Mouse (Mus musculus) midbrain, embryonic 16.5 days (tissue): ENCODE measurements around the gene Defb22. TPM values are rescaled to one million over a fixed set of nuclear protein-coding genes. Genes with fewer than 3 reads are reported as not detected.

ENCODE experiments used
- ATAC-seq: fragments of 200-750 bp; cut with Nextera tagmentation; 2 replicates; pipeline ENCODE4 v1.8.0; 2017; ENCODE audit warnings: moderate TSS enrichment
- H3K27ac ChIP-seq: fragments of 300-500 bp; sonication (generic); 2 replicates; pipeline ENCODE4 v1.5.1; 2014; ENCODE audit warnings: mild to moderate bottlenecking, low read length, mixed read lengths
- H3K27me3 ChIP-seq: fragments of 300-500 bp; sonication (generic); 2 replicates; pipeline ENCODE4 v1.6.1; 2014; ENCODE audit warnings: low read depth, low read length, mixed read lengths; ENCODE audit not compliant: control insufficient read depth, insufficient read depth
- H3K36me3 ChIP-seq: fragments of 300-500 bp; sonication (generic); 2 replicates; pipeline ENCODE4 v1.6.1; 2014; ENCODE audit warnings: mild to moderate bottlenecking, low read length, moderate library complexity, mixed read lengths; ENCODE audit not compliant: control insufficient read depth, insufficient read depth
- H3K4me1 ChIP-seq: fragments of 300-500 bp; sonication (generic); 2 replicates; pipeline ENCODE4 v1.6.1; 2014; ENCODE audit warnings: mild to moderate bottlenecking, low read length, mixed read lengths; ENCODE audit not compliant: control insufficient read depth, insufficient read depth
- H3K4me2 ChIP-seq: fragments of 300-500 bp; sonication (generic); 2 replicates; pipeline ENCODE4 v1.6.1; 2014; ENCODE audit warnings: mild to moderate bottlenecking, low read length, mixed read lengths
- H3K4me3 ChIP-seq: fragments of 300-500 bp; sonication (generic); 2 replicates; pipeline ENCODE4 v1.5.1; 2014; ENCODE audit warnings: low read depth, mild to moderate bottlenecking, low read length, moderate library complexity, mixed read lengths
- H3K9ac ChIP-seq: fragments of 300-500 bp; sonication (generic); 2 replicates; pipeline ENCODE4 v1.6.1; 2014; ENCODE audit warnings: low read depth, low read length, mixed read lengths
- H3K9me3 ChIP-seq: fragments of 300-500 bp; sonication (generic); replicated peaks from 2 replicates; pipeline ENCODE4 v1.6.1; 2014; ENCODE audit warnings: mild to moderate bottlenecking, low read length, mixed read lengths; ENCODE audit not compliant: control insufficient read depth, poor library complexity, severe bottlenecking
- WGBS: fragments of 180-500 bp; shearing (Covaris S2); extraction: QIAGEN DNeasy Blood & Tissue Kit; methylation state at CpG from one replicate; pipeline ENCODE4 v1.1.7; 2014; 5-methylcytosine and 5-hydroxymethylcytosine counted together
- polyA plus RNA-seq: library from polyadenylated mRNA; unstranded; fragments of >200 nt; fragmentation: Nextera tagmentation; extraction: Ambion mirVana; gene quantifications from 2 replicates; pipeline ENCODE4 v1.2.1, GENCODE M21; 2015

Gene Defb22
- not detected in 2 replicates for polyA plus RNA-seq

DNA sequence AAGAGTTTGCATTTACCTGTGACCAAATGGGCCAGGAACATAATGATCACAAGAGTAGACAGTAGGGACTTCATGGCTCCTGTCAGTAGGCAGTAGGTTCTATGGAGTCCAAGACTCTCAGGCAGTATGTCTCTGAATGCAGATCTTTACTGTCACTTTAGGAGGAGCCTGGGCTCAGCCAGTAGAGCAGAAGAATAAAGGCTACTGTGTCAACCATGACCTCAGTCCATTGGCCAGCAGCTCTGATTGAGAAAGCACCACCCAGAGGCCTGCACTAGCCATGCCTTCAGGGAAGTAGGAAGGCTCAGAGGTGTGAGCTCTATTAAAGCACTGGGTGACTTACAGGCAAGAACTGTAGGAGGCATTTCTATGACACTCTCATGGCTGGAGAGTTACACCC is at the start of gene Defb22:
Defb22 (minus strand) TSS at position 101 of the 400 bp plus-strand sequence.
- H3K4me3 ChIP-seq = no peak within 1 kb of the TSS
- H3K9ac ChIP-seq = no peak within 1 kb of the TSS
- no peak within 1 kb of the TSS for H3K4me2 ChIP-seq
- ATAC-seq = no peak
- H3K36me3 ChIP-seq = no peaks in the 10 kb centered on the region
- H3K27ac ChIP-seq = no peak within 1 kb of the TSS
- no peaks in the 10 kb centered on the region for H3K4me1 ChIP-seq
- no peaks in the 10 kb centered on the region for H3K9me3 ChIP-seq
- no peaks in the 10 kb centered on the region for H3K27me3 ChIP-seq

DNA sequence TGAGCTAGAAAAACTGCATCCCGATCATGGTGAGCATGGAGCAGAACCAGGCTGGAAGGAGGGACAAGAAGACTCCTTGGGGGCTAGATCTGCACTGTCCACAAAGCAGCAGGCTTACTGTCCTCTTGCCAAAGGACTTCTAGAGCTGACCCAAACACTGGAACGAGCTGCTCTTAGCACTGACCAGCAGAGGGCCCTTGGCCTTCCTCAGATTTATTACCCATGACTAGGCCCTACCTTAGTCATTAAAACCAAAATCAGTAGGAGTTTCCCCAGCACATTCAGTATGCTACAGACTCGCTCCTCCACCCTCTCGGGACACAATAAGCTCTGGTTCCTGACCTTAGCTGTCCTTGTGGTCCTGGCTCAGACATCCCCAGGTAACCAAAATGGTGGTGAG is 28.0 kb upstream of the Defb22 start, which contains the start of gene Defb28:
Defb28 (plus strand) TSS at position 275 of the 400 bp plus-strand sequence.
- H3K9me3 ChIP-seq = no peaks in the 10 kb centered on the region
- H3K36me3 ChIP-seq = no peaks in the 10 kb centered on the region
- H3K4me3 ChIP-seq = no peak within 1 kb of the TSS
- H3K4me1 ChIP-seq = no peaks in the 10 kb centered on the region
- 67% methylated on average over 4 of the region's 4 CpGs for WGBS
- ATAC-seq = no peak
- no peaks in the 10 kb centered on the region for H3K27me3 ChIP-seq
- no peak within 1 kb of the TSS for H3K9ac ChIP-seq
- no peak within 1 kb of the TSS for H3K4me2 ChIP-seq
- no peak within 1 kb of the TSS for H3K27ac ChIP-seq

DNA sequence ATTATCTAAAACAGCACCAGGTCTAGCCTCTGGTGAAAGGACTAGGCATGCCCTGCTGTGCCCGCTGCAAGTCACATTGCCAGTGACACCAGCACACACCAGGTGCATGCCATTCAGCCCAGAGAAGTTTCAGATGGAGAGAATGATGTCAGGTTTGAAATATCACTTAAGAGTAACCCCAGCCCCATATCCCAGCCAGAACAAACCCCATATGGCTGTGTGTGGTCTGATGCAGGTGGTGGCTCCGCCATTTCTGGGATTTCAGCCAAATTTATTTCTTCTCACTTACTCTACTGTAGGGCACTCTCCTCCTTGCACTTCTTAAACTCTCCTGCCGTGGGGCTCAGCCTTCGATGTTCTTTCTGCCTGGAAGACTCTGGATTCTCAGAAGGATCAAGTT is 26.1 kb upstream of the Defb22 start:
- no peaks in the 10 kb centered on the region for H3K36me3 ChIP-seq
- no peak overlapping the region for H3K4me2 ChIP-seq
- 79% methylated on average over 4 of the region's 4 CpGs for WGBS
- no peak overlapping the region for H3K4me3 ChIP-seq
- no peak overlapping the region for H3K9ac ChIP-seq
- no peaks in the 10 kb centered on the region for H3K4me1 ChIP-seq
- no peaks in the 10 kb centered on the region for H3K9me3 ChIP-seq
- no peak overlapping the region for H3K27ac ChIP-seq
- H3K27me3 ChIP-seq = no peaks in the 10 kb centered on the region
- ATAC-seq = no peak

DNA sequence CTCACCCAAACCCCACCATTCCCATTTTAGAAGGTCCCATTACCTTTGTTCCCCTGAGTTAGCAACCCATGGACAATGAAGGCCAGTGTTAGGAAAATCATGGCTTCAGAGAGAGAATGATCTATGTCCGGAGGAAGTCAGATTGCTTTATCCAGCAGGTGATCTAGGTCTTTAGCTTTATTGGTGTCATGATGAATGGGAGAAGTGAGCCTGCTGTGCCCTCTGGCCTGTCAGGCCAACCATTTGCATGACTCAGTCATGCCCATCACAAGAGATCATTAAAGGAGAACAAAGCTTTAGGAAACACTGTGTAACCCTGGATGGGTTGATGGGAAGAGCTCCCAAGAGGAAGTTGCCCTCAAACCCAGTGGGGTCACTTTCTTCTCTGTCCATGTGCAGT is 21.7 kb upstream of the Defb22 start, which contains the start of gene Defb26:
Defb26 (minus strand) TSS at position 101 of the 400 bp plus-strand sequence.
- H3K9ac ChIP-seq = no peak within 1 kb of the TSS
- no peaks in the 10 kb centered on the region for H3K36me3 ChIP-seq
- H3K4me1 ChIP-seq = no peaks in the 10 kb centered on the region
- ATAC-seq = no peak
- no peak within 1 kb of the TSS for H3K4me2 ChIP-seq
- no peaks in the 10 kb centered on the region for H3K27me3 ChIP-seq
- H3K4me3 ChIP-seq = no peak within 1 kb of the TSS
- 71% methylated on average over 1 of the region's 1 CpGs for WGBS
- no peak within 1 kb of the TSS for H3K27ac ChIP-seq
- H3K9me3 ChIP-seq = no peaks in the 10 kb centered on the region

- Histone ChIP-seq H3K9me3 (no peaks in the 10 kb centered on the region), H3K36me3 (no peaks in the 10 kb centered on the region), H3K27me3 (no peaks in the 10 kb centered on the region), H3K27ac (no peak overlapping the region), H3K4me3 (no peak overlapping the region), H3K9ac (no peak overlapping the region), H3K4me1 (no peaks in the 10 kb centered on the region), H3K4me2 (no peak overlapping the region)
- WGBS = 88% methylated on average over 2 of the region's 2 CpGs
- ATAC-seq = no peak
Observed at GRCm38 (mm10) chr2:152503950-152504349, 14.0 kb upstream of the Defb22 start.

GRCm38 (mm10) chr2:152500863-152501229 is 10.9 kb upstream of the Defb22 start:
- Histone ChIP-seq H3K9ac (no peak overlapping the region), H3K4me2 (no peak overlapping the region), H3K36me3 (no peaks in the 10 kb centered on the region), H3K27ac (no peak overlapping the region), H3K9me3 (no peaks in the 10 kb centered on the region), H3K4me3 (no peak overlapping the region), H3K4me1 (no peaks in the 10 kb centered on the region), H3K27me3 (no peaks in the 10 kb centered on the region)
- 82% methylated on average over 6 of the region's 6 CpGs for WGBS
- no peak for ATAC-seq

- H3K36me3 ChIP-seq = no peaks in the 10 kb centered on the region
- no peak overlapping the region for H3K4me2 ChIP-seq
- H3K4me1 ChIP-seq = no peaks in the 10 kb centered on the region
- no peak for ATAC-seq
- H3K9me3 ChIP-seq = no peaks in the 10 kb centered on the region
- H3K27me3 ChIP-seq = no peaks in the 10 kb centered on the region
- no peak overlapping the region for H3K27ac ChIP-seq
- no peak overlapping the region for H3K4me3 ChIP-seq
- 81% methylated on average over 7 of the region's 7 CpGs for WGBS
- no peak overlapping the region for H3K9ac ChIP-seq
Observed at GRCm38 (mm10) chr2:152500204-152500862, 10.4 kb upstream of the Defb22 start.

DNA sequence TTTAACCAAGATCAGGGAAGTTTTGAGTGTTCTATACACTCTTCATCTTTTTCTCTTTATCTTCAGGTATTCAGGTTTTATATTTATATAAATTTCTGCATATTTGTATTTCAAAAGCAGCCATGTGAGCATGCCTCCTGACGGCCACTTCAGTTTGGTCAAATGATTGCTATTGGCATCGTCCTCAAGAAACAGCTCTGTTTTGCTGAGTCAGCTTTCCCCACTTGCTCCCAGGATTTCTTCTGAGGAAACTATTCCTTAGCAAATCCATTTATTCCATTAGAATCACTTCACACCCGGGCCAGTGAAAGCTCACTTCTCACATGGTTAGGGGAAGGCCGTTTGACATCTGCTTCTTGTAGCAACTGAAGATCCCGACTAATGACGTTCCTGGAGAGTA is 8.1 kb upstream of the Defb22 start:
- Histone ChIP-seq H3K4me2 (no peak overlapping the region), H3K4me1 (no peaks in the 10 kb centered on the region), H3K4me3 (no peak overlapping the region), H3K36me3 (no peaks in the 10 kb centered on the region), H3K27me3 (no peaks in the 10 kb centered on the region), H3K9me3 (no peaks in the 10 kb centered on the region), H3K27ac (no peak overlapping the region), H3K9ac (no peak overlapping the region)
- no peak for ATAC-seq
- WGBS = 84% methylated on average over 6 of the region's 6 CpGs

- ATAC-seq = no peak
Observed at GRCm38 (mm10) chr2:152493151-152493550, 3.2 kb upstream of the Defb22 start.

More at GRCm38 (mm10) chr2:152493151-152493550, 3.2 kb upstream of the Defb22 start:
- Histone ChIP-seq H3K9me3 (no peaks in the 10 kb centered on the region), H3K36me3 (no peaks in the 10 kb centered on the region), H3K4me2 (no peak overlapping the region), H3K27ac (no peak overlapping the region), H3K4me1 (no peaks in the 10 kb centered on the region), H3K27me3 (no peaks in the 10 kb centered on the region), H3K4me3 (no peak overlapping the region), H3K9ac (no peak overlapping the region)
- WGBS = 77% methylated on average over 6 of the region's 6 CpGs
